Mouse (Mus musculus) spleen, postnatal 10 days (tissue): ENCODE data around the gene Atg101.
A peak's percentile ranks its signal among the peaks of the same experiment; 100 is the strongest.

Experiments
- DNase-seq, 2 experiments: peaks; one replicate each; pipeline ENCODE4 v3.0.0; 2021 to 2022; ENCODE audit warnings: low spot score in 2 of 2

Gene Atg101

GRCm38 (mm10) chr15:101253886-101254795 lies 29.9 kb upstream of the Atg101 start, which contains the start of gene Nr4a1:
Gene Nr4a1, plus strand, starts transcription at chr15:101254269.
- peak in 1 of 2 experiments; percentile 55 for DNase-seq

DNA sequence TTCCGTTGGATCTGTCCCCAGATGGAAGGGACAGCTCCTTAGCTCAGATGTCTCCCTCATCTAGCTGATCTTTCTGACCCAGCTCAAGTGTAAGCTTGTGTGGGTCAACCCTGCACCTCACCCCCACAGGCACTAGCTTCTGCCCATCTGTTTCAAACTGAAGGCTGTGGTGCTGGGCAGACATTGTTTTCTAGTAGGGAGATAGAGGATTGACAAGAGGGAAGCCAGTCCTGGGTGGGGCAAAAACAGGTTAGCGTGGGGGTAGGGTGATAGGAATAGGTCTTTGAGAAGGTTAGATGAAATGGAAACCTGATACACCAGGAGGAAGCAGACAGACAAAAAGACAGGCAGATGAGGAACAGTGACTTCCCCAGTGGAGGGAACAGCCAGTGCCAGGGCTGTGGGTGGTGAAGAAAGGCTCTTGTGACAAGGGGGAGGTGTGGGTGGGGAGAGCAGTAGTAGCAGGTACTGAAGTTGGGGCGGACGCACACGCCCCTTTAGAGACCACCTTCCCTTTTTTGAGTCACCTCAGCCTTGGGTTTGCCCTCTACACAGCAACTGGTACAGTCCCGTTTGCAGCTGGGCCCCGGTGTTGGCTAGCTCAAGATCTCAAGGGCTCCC lies 28.1 kb upstream of the Atg101 start:
- no peak for DNase-seq

GRCm38 (mm10) chr15:101256463-101257206 lies 27.4 kb upstream of the Atg101 start:
- DNase-seq, result no peak

DNA sequence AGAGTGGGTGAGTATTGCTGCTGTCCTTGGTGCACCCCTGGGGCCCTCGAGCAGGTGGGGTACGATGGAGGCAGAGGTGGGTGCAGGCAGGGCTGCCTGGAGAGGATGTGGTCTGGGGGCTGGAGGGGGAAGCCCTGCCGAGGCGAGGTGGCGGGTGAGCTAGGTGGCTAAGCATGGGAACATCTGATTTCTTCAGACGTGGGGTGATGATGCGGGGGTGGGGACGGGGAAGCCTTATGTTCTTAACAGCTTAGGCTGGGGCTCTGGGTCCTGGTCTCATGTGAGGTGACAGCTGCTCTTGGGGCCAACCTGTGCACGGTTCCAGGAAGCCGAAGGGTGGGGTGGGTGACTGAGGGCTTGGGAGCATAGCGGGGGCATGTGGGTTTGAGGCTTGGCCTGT lies 25.7 kb upstream of the Atg101 start:
- DNase-seq, result peak in 1 of 2 experiments; percentile 57

- no peak for DNase-seq
Measured at GRCm38 (mm10) chr15:101259922-101260321, 24.1 kb upstream of the Atg101 start.

DNA sequence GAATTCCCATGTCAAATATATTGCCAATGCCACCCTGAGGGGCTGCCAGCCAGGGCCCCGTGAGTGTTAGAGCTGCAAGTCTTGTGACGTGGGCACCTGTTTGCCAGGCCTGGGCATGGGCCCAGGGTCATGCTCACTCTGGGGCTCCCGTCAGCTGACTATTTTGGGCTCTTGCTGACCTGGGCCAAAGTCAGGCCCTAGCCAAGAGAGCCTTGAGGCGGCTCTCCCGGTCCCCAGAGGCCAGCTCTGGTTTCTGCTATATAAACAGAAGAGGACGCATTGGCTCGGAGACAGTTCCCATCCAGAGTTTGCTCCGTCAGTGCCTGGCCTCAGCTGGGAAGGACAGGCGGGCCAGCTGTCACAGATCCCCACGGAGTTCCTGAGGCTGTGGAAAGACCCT lies 23.7 kb upstream of the Atg101 start:
- no peak for DNase-seq

- no peak for DNase-seq
Measured at GRCm38 (mm10) chr15:101260874-101261622, 23.0 kb upstream of the Atg101 start.

- no peak for DNase-seq
Measured at GRCm38 (mm10) chr15:101262502-101262901, 21.6 kb upstream of the Atg101 start.

GRCm38 (mm10) chr15:101266132-101266963 lies 17.7 kb upstream of the Atg101 start:
- peak; percentile 52 to 83 for DNase-seq

DNA sequence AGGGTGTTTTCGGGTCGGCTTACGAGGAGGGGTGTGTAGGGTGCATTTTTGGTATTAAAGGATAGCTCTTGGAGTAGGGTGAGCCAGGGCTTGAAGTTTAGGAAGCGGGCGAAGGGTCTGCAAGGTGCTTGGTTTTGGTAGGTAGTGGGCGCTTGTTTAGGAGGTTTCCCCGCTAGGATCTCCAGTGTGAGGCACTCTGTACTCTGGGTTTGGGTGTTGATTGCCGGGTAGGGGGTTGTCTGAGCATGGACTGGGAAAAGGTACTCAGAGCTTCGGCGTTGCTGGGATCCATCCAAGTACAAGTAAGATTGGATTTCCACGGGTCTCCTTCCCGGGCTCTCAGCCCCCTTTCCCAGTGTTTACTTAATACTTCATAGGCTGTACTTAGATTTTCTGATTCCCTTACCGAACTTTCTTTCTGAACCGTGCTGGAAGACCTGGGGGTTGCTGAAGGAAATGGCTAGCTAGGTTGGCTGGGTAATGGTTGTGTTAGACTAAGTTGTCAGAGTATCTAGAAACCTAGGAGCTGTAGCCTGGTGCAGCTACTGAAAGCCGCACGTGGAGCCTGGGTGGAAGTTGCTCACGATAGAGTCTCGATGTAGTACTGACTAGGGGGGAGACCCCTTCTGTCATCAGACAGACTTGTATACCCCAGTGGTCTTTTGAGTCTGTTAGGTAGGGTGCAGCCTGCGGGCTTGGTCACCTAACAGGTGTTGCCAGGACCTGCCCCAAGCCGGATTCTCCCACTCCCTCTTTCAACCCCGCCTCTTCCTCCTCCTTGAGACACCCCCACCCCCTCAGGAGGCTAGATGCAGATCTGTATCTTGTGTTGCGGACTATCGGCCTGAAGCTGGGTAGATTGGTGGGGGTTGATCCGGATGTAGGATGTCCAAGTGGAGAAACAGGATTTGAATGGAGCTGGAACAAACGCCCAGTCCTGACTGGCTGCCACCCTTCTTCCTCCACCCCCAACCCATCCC lies 16.7 kb upstream of the Atg101 start:
- no peak for DNase-seq

DNA sequence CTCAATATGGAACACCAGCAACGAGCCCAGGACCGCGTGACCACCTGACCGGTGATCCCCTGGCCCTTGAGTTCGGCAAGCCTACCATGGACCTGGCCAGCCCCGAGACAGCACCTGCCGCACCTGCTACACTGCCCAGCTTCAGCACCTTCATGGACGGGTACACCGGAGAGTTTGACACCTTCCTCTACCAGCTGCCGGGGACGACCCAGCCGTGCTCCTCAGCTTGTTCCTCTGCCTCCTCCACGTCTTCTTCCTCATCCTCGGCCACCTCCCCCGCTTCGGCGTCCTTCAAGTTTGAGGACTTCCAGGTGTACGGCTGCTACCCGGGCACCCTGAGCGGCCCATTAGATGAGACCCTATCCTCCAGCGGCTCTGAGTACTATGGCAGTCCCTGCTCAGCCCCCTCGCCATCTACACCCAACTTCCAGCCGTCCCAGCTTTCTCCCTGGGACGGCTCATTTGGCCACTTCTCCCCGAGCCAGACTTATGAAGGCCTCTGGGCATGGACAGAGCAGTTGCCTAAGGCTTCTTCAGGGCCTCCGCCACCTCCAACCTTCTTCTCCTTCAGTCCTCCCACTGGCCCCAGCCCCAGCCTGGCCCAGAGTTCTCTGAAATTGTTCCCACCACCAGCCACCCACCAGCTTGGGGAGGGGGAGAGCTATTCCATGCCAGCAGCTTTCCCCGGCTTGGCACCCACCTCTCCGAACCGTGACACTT lies 13.8 kb upstream of the Atg101 start:
- DNase-seq, result no peak

GRCm38 (mm10) chr15:101271107-101271506 lies 13.0 kb upstream of the Atg101 start:
- no peak for DNase-seq

DNA sequence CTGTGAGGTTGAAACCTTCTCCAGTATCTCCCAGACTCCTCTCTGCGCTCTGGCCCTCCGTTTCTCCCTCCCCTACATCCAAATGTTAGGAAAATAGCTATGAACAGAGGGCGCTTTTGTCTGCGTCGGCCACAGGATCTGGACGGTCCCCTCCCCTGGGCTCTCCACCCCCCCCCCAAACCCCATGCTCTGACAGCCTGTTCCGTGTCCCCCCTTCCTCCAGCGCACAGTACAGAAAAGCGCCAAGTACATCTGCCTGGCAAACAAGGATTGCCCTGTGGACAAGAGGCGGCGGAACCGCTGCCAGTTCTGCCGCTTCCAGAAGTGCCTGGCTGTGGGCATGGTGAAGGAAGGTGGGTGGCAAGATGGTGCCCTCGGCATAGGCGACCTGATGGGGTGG lies 12.6 kb upstream of the Atg101 start:
- no peak for DNase-seq

GRCm38 (mm10) chr15:101274380-101274779 lies 9.7 kb upstream of the Atg101 start:
- DNase-seq, result no peak

- DNase-seq, result no peak
Measured at GRCm38 (mm10) chr15:101277351-101277899, 6.6 kb upstream of the Atg101 start.

GRCm38 (mm10) chr15:101278589-101278988 lies 5.5 kb upstream of the Atg101 start:
- no peak for DNase-seq

DNA sequence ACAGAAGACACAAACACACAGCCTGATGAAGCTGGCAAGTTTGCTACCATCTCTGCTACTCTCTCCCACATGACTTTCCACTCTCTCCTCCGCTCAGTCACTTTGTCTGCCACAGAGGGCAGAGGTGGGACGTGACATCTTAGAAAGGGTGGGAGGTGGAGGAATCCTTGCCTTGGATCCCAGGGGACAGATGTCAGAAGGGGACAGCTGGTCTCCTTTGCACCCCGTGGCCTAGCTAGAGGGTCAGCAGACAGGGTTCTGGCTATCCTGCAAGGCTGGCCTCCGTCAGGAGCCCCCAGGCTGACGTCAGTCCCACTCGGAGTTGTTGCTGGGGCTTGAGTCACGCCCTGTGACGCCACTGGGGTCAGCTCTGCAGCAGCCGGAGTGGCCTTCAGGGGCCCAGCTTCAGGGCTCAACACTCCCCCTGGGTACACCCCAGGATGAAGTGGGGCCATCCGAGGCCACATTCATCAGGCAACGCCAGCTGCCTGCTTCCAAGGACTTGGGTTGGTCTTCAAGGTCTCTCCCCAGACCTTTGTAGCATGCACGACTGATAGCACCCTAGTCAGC lies 4.6 kb upstream of the Atg101 start:
- DNase-seq, result no peak

DNA sequence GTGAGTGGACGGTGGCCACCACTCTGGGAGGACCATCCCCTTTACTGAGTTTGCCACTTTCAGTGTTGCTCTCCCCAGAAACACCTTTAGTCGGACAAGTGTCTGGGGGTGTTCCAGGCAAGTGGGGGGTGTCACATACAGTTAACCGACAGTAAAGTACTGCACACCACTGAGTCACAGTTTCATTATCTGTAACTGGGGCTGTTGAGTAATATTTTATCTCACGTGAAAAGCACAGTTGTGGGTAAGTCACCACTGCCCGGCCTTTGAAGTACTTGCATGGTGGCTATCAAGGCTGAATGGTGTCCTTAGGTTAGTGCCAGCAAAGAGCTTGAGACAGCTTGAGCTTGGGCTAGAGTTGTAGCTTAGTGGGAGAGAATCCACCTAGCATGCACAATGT lies 1.6 kb upstream of the Atg101 start:
- no peak for DNase-seq
